Mouse (Mus musculus) intestine, postnatal 0 days (tissue): Measurements from ENCODE around the gene Hectd1. TPM values are rescaled to one million over a fixed set of nuclear protein-coding genes. Genes with fewer than 3 reads are reported as not detected.

Experiments
- ATAC-seq: fragments of 200-750 bp; cut with Nextera tagmentation; 2 replicates; pipeline ENCODE4 v1.8.0; 2017; ENCODE audit warnings: mild to moderate bottlenecking, moderate TSS enrichment, moderate library complexity
- H3K27ac ChIP-seq: fragments of 300-500 bp; sonication (generic); 2 replicates; pipeline ENCODE4 v1.5.1; 2014; ENCODE audit warnings: mild to moderate bottlenecking, low read depth, low read length, moderate library complexity
- H3K27me3 ChIP-seq: fragments of 300-500 bp; sonication (generic); replicated peaks from 2 replicates; pipeline ENCODE4 v1.6.1; 2014; ENCODE audit warnings: low read length, mixed read lengths; ENCODE audit not compliant: control insufficient read depth, insufficient read depth
- H3K36me3 ChIP-seq: fragments of 300-500 bp; sonication (generic); 2 replicates; pipeline ENCODE4 v1.6.1; 2014; ENCODE audit warnings: mild to moderate bottlenecking, moderate library complexity; ENCODE audit not compliant: control insufficient read depth, insufficient read depth
- H3K4me1 ChIP-seq: fragments of 300-500 bp; sonication (generic); replicated peaks from 2 replicates; pipeline ENCODE4 v1.6.1; 2014; ENCODE audit warnings: antibody characterized with exemption, low read length, mixed read lengths; ENCODE audit not compliant: control insufficient read depth, insufficient read depth
- H3K4me2 ChIP-seq: fragments of 300-500 bp; sonication (generic); replicated peaks from 2 replicates; pipeline ENCODE4 v1.6.1; 2014; ENCODE audit warnings: low read depth, mild to moderate bottlenecking, moderate library complexity
- H3K4me3 ChIP-seq: fragments of 300-500 bp; sonication (generic); 2 replicates; pipeline ENCODE4 v1.5.1; 2014; ENCODE audit warnings: low read depth, low read length
- H3K9ac ChIP-seq: fragments of 300-500 bp; sonication (generic); 2 replicates; pipeline ENCODE4 v1.6.1; 2014; ENCODE audit warnings: mild to moderate bottlenecking, low read depth, low read length
- H3K9me3 ChIP-seq: fragments of 300-500 bp; sonication (generic); 2 replicates; pipeline ENCODE4 v1.6.1; 2016; ENCODE audit warnings: mixed run types; ENCODE audit not compliant: control insufficient read depth
- CTCF ChIP-seq: sonication (generic); IDR thresholded peaks from 2 replicates; pipeline ENCODE4 v1.5.1; 2016; ENCODE audit warnings: low read depth, mild to moderate bottlenecking, control low read depth, antibody characterized with exemption, moderate library complexity
- WGBS: fragments of 180-500 bp; shearing (Covaris S2); extraction: QIAGEN DNeasy Blood & Tissue Kit; methylation state at CpG from one replicate; pipeline ENCODE4 v1.1.7; 2014; 5-methylcytosine and 5-hydroxymethylcytosine counted together
- polyA plus RNA-seq: library from polyadenylated mRNA; unstranded; fragments of >200 nt; fragmentation: Nextera tagmentation; extraction: Ambion mirVana; gene quantifications from 2 replicates; pipeline ENCODE4 v1.2.1, GENCODE M21; 2015

The Hectd1 gene
- polyA plus RNA-seq, 1 experiment from 2014 or later: 16.8 TPM

DNA sequence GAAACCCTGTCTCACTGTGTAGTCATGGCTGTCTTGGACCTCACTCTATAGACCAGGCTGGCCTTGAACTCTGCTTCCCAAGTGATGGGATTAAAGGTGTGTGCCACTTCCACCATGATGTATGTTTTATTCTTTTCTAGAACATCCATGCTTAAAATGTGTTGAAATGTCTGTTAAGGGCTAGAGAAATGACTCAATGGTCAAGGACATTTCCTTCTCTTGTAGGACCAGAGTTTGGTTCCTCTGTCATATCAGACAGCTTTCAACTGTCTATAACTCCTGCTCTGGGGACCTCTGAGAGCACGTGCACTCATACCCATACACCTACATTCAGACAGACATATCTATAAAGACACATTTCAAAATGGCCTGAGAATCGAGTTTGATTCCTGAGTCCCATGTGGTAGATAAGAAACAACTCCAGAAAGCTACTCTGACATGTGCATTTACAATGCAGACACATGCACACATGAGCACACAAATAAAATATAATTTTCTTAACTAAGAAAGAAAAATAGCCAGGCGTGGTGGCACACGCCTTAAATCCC is 9.3 kb downstream of the Hectd1 start:
- 83% methylated on average over 4 of the region's 4 CpGs for WGBS
- no peaks in the 10 kb centered on the region for H3K4me1 ChIP-seq
- no peak overlapping the region for H3K27ac ChIP-seq
- H3K4me3 ChIP-seq: no peak overlapping the region
- H3K36me3 ChIP-seq: peaks cover 6% of the 10 kb centered on the region; the same call in 1 of the 2 replicates
- H3K9me3 ChIP-seq: no peaks in the 10 kb centered on the region
- no peaks in the 10 kb centered on the region for H3K27me3 ChIP-seq
- no peak overlapping the region for H3K9ac ChIP-seq
- no peak for TF ChIP-seq CTCF
- no peak overlapping the region for H3K4me2 ChIP-seq
- ATAC-seq: no peak; the same call in 1 of the 2 replicates

- peak overlapping the region; percentile 28; the same call in 1 of the 2 replicates for H3K27ac ChIP-seq
- no peak overlapping the region for H3K4me2 ChIP-seq
- H3K36me3 ChIP-seq: peaks cover 3% of the 10 kb centered on the region; the same call in 1 of the 2 replicates
- 37% methylated on average over 8 of the region's 8 CpGs for WGBS
- H3K27me3 ChIP-seq: no peaks in the 10 kb centered on the region
- no peaks in the 10 kb centered on the region for H3K9me3 ChIP-seq
- H3K9ac ChIP-seq: no peak overlapping the region
- H3K4me1 ChIP-seq: no peaks in the 10 kb centered on the region
- no peak overlapping the region for H3K4me3 ChIP-seq
- ATAC-seq: peak; percentile 57; the same call in 1 of the 2 replicates
- TF ChIP-seq CTCF: no peak
These were observed 11.3 kb downstream of the Hectd1 start for GRCm38 (mm10) chr12:51817815-51818613.

GRCm38 (mm10) chr12:51811388-51812140 is 17.8 kb downstream of the Hectd1 start:
- Histone ChIP-seq H3K9ac (no peak overlapping the region), H3K4me2 (no peak overlapping the region), H3K4me1 (no peaks in the 10 kb centered on the region), H3K36me3 (peaks cover 3% of the 10 kb centered on the region; the same call in 1 of the 2 replicates), H3K27ac (no peak overlapping the region), H3K9me3 (no peaks in the 10 kb centered on the region), H3K4me3 (no peak overlapping the region), H3K27me3 (no peaks in the 10 kb centered on the region)
- ATAC-seq: no peak
- 85% methylated on average over 5 of the region's 5 CpGs for WGBS
- no peak for TF ChIP-seq CTCF

DNA sequence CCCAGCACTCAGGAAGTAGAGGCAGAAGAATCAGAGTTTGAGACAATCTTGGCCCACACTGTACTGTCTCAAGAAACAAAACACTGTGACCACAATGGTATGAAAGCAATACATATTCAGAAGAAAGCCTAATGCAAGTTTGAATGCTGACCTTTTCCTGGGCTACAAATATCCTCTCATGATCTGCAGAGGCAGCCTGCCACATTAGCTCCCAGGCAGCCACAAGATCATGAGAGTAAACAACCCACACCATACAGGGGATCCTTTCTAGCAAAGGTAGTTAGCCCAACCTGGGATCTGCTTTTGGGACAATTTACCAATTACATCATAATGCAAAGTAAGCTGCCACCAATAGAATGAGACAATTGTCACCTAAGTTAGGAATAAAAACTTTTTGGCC is 18.8 kb downstream of the Hectd1 start:
- no peak for ATAC-seq
- H3K4me1 ChIP-seq: no peaks in the 10 kb centered on the region
- H3K4me3 ChIP-seq: no peak overlapping the region
- H3K9ac ChIP-seq: no peak overlapping the region
- no peak overlapping the region for H3K4me2 ChIP-seq
- TF ChIP-seq CTCF: no peak
- no peaks in the 10 kb centered on the region for H3K27me3 ChIP-seq
- H3K36me3 ChIP-seq: peaks cover 3% of the 10 kb centered on the region
- H3K27ac ChIP-seq: no peak overlapping the region
- H3K9me3 ChIP-seq: no peaks in the 10 kb centered on the region

DNA sequence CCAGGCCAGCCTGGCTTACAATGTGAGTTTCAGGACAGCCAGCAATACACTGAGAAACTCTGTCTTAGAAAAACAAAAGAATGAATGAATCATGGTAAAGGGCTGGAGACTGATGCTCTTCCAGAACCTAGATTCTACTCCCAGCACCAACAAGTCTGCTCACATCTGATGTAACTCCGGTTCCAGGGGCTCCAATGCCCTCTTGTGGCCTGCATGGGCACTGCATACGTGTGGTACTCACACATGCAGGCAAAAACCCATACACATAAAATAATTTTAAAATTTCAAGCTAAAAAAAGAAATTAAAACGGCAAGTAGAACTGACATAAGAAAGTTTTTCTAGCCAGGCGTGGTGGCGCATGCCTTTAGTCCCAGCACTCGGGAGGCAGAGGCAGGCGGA is 44.5 kb downstream of the Hectd1 start:
- Histone ChIP-seq H3K4me1 (no peaks in the 10 kb centered on the region), H3K27me3 (no peaks in the 10 kb centered on the region), H3K27ac (peak overlapping the region; percentile 28; the same call in 1 of the 2 replicates), H3K36me3 (peaks cover 69% of the 10 kb centered on the region), H3K9me3 (no peaks in the 10 kb centered on the region), H3K4me2 (no peak overlapping the region), H3K9ac (no peak overlapping the region), H3K4me3 (no peak overlapping the region)
- no peak for ATAC-seq
- peak; percentile 64 for TF ChIP-seq CTCF
- 96% methylated on average over 7 of the region's 7 CpGs for WGBS

DNA sequence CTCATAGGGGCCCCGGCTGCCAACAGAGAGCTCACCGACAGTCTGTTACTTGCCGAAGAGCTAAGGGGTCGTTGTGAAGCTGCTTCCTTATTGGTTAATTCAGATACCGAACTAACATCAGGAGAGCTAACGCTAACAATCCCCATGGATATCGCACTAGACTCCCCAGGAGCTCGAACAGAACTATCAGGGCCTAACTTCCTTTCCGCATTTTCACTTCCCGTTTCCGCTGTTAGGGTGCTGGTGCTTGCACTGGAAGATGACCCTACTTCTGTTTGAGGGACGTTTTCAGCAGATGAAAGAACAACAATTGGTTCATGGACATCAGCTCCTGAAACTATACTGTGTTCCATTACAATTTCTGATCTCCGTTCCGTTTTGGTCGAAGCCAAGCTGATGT is 60.6 kb downstream of the Hectd1 start:
- H3K4me2 ChIP-seq: no peak overlapping the region
- no peak overlapping the region for H3K9ac ChIP-seq
- no peaks in the 10 kb centered on the region for H3K27me3 ChIP-seq
- TF ChIP-seq CTCF: no peak
- H3K36me3 ChIP-seq: peaks cover 57% of the 10 kb centered on the region
- H3K27ac ChIP-seq: no peak overlapping the region
- no peaks in the 10 kb centered on the region for H3K4me1 ChIP-seq
- 91% methylated on average over 15 of the region's 15 CpGs for WGBS
- H3K4me3 ChIP-seq: no peak overlapping the region
- no peaks in the 10 kb centered on the region for H3K9me3 ChIP-seq
- no peak for ATAC-seq
